Comparison of ENCODE assay signal across 1 mouse cellular context in genomic region chr14:40906770-40907169, GRCm38 (mm10).
TF ChIP-seq lines count a peak whose summit lies in the region.

No protein-coding gene starts in this region.

TF ChIP-seq in MEL, 35 proteins besides CTCF, POLR2A, EP300 and RAD21 (continued from another document):
- TF ChIP-seq GATA1 (IDR thresholded peaks at IDR 0.05; ENCODE audit: low read depth, low read length) (0 out of 2 replicates have a peak, but pooled peaks have one; percentile 29), ZKSCAN1 (IDR thresholded peaks at IDR 0.05; ENCODE audit: low read depth, low read length) (no peak)
